Mouse (Mus musculus): ENCODE results near the gene Ybx1. TPM values are rescaled to one million over a fixed set of nuclear protein-coding genes. Genes with fewer than 3 reads are reported as not detected.

The Ybx1 gene
- polyA plus RNA-seq, 1 experiment from 2014 or later: 412 TPM

DNA sequence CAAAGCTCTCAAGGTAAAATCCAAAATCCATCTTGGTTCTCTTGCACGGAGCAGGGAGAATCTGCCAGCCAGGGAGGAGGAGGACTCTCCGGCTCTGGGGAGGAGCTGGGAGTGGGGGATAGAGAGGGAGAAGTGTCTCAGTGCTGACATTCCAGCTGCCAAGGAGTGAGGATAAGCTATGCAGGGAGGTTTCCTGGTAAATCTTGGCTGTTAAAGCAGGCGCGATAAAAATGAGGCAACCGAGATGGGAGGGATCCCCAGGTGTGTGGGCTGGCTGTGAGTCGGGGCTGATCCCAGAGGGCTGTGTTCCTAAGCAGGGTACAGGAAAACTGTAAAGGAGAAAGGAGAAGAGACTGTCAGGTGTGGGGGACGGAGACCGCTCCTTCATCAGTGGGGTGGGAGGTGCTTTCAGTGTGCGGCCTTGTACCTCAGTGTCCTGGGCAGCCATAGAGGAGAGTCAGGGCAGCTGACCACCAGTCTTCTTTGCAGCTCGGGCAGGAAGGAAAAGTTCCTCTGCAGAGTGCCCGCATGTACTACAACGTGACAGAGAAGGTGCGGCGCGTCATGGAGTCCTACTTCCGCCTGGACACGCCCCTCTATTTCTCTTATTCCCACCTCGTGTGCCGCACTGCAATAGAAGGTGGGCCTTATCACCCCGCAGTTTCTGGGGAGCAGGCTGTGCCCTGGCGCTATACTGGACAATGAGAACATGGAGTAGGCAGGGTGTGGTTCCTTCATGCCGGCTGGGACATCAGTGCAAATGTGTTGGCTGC is 49.8 kb downstream of the Ybx1 start:
- H3K27me3 ChIP-seq (replicated peaks; ENCODE audit: insufficient read depth, low read length): no peaks in the 10 kb centered on the region
- no peak for ATAC-seq
- no peak overlapping the region for H3K4me3 ChIP-seq (ENCODE audit: low read depth, low read length)
- H3K9me3 ChIP-seq (ENCODE audit: low read length): no peaks in the 10 kb centered on the region
- DNase-seq (ENCODE audit: low spot score): peak; percentile 45
- no peak overlapping the region for H3K4me2 ChIP-seq (replicated peaks; ENCODE audit: low read depth, low read length)
- H3K4me1 ChIP-seq (ENCODE audit: insufficient read depth, low read depth, low read length): peaks cover 7% of the 10 kb centered on the region
- no peaks in the 10 kb centered on the region for H3K36me3 ChIP-seq (ENCODE audit: insufficient read depth, low read length)
- no peak overlapping the region for H3K9ac ChIP-seq (replicated peaks; ENCODE audit: low read depth)
- H3K27ac ChIP-seq (ENCODE audit: low read length): no peak overlapping the region; the same call in 1 of the 2 replicates
- no peak for TF ChIP-seq EP300 (IDR thresholded peaks at IDR 0.05)
- no peak for TF ChIP-seq CTCF (IDR thresholded peaks at IDR 0.05)
- WGBS: 66% methylated on average over 22 of the region's 22 CpGs

- WGBS: 93% methylated on average over 12 of the region's 12 CpGs
- H3K4me1 ChIP-seq (ENCODE audit: insufficient read depth, low read depth, low read length): no peaks in the 10 kb centered on the region; the same call in none of the 2 replicates
- TF ChIP-seq EP300 (IDR thresholded peaks at IDR 0.05): no peak
- TF ChIP-seq CTCF (IDR thresholded peaks at IDR 0.05): no peak
- ATAC-seq: no peak
- H3K27ac ChIP-seq (ENCODE audit: low read length): no peak overlapping the region
- no peak for DNase-seq (ENCODE audit: low spot score)
- no peak overlapping the region for H3K9ac ChIP-seq (replicated peaks; ENCODE audit: low read depth)
- no peak overlapping the region for H3K4me2 ChIP-seq (replicated peaks; ENCODE audit: low read depth, low read length)
- no peaks in the 10 kb centered on the region for H3K9me3 ChIP-seq (ENCODE audit: low read length)
- H3K4me3 ChIP-seq (ENCODE audit: low read depth, low read length): no peak overlapping the region
- no peaks in the 10 kb centered on the region for H3K36me3 ChIP-seq (ENCODE audit: insufficient read depth, low read length)
- H3K27me3 ChIP-seq (replicated peaks; ENCODE audit: insufficient read depth, low read length): no peaks in the 10 kb centered on the region
Observed at GRCm38 (mm10) chr4:119242571-119242970, 51.8 kb downstream of the Ybx1 start.

GRCm38 (mm10) chr4:119241664-119242063 is 52.7 kb downstream of the Ybx1 start:
- Histone ChIP-seq H3K27ac (ENCODE audit: low read length) (no peak overlapping the region), H3K4me3 (ENCODE audit: low read depth, low read length) (no peak overlapping the region), H3K4me2 (replicated peaks; ENCODE audit: low read depth, low read length) (no peak overlapping the region), H3K9ac (replicated peaks; ENCODE audit: low read depth) (no peak overlapping the region), H3K9me3 (ENCODE audit: low read length) (no peaks in the 10 kb centered on the region), H3K27me3 (replicated peaks; ENCODE audit: insufficient read depth, low read length) (no peaks in the 10 kb centered on the region), H3K4me1 (ENCODE audit: insufficient read depth, low read depth, low read length) (no peaks in the 10 kb centered on the region; the same call in 1 of the 2 replicates), H3K36me3 (ENCODE audit: insufficient read depth, low read length) (no peaks in the 10 kb centered on the region)
- no peak for ATAC-seq
- TF ChIP-seq EP300 (IDR thresholded peaks at IDR 0.05) (no peak), CTCF (IDR thresholded peaks at IDR 0.05) (peak; percentile 65)
- DNase-seq (ENCODE audit: low spot score): no peak
- 85% methylated on average over 14 of the region's 14 CpGs for WGBS

- ATAC-seq: peak; percentile 78
- no peak overlapping the region for H3K27ac ChIP-seq (ENCODE audit: low read length)
- no peak overlapping the region for H3K4me3 ChIP-seq (ENCODE audit: low read depth, low read length)
- peak; percentile 94 for DNase-seq (ENCODE audit: low spot score)
- H3K4me2 ChIP-seq (replicated peaks; ENCODE audit: low read depth, low read length): peak overlapping the region; percentile 36
- whole genome bisulfite sequencing: 37% methylated on average over 12 of the region's 12 CpGs
- no peaks in the 10 kb centered on the region for H3K9me3 ChIP-seq (ENCODE audit: low read length)
- no peak overlapping the region for H3K9ac ChIP-seq (replicated peaks; ENCODE audit: low read depth)
- no peaks in the 10 kb centered on the region for H3K4me1 ChIP-seq (ENCODE audit: insufficient read depth, low read depth, low read length)
- no peaks in the 10 kb centered on the region for H3K27me3 ChIP-seq (replicated peaks; ENCODE audit: insufficient read depth, low read length)
- no peaks in the 10 kb centered on the region for H3K36me3 ChIP-seq (ENCODE audit: insufficient read depth, low read length)
- TF ChIP-seq EP300 (IDR thresholded peaks at IDR 0.05) (no peak), CTCF (IDR thresholded peaks at IDR 0.05) (peak; percentile 90)
Observed at GRCm38 (mm10) chr4:119239181-119239682, 55.2 kb downstream of the Ybx1 start.

- TF ChIP-seq EP300 (IDR thresholded peaks at IDR 0.05) (no peak), CTCF (IDR thresholded peaks at IDR 0.05) (no peak)
- Histone ChIP-seq H3K4me2 (replicated peaks; ENCODE audit: low read depth, low read length) (no peak overlapping the region), H3K27me3 (replicated peaks; ENCODE audit: insufficient read depth, low read length) (no peaks in the 10 kb centered on the region), H3K9me3 (ENCODE audit: low read length) (no peaks in the 10 kb centered on the region), H3K9ac (replicated peaks; ENCODE audit: low read depth) (no peak overlapping the region), H3K27ac (ENCODE audit: low read length) (no peak overlapping the region), H3K36me3 (ENCODE audit: insufficient read depth, low read length) (no peaks in the 10 kb centered on the region), H3K4me3 (ENCODE audit: low read depth, low read length) (no peak overlapping the region), H3K4me1 (ENCODE audit: insufficient read depth, low read depth, low read length) (peaks cover 4% of the 10 kb centered on the region; the same call in 1 of the 2 replicates)
- DNase-seq (ENCODE audit: low spot score): no peak
- no peak for ATAC-seq
- 77% methylated on average over 3 of the region's 3 CpGs for WGBS
Observed at GRCm38 (mm10) chr4:119238661-119239060, 55.7 kb downstream of the Ybx1 start.

GRCm38 (mm10) chr4:119234348-119234747 is 60.1 kb downstream of the Ybx1 start:
- DNase-seq (ENCODE audit: low spot score) (no peak), ATAC-seq (no peak)
- no peaks in the 10 kb centered on the region for H3K36me3 ChIP-seq (ENCODE audit: insufficient read depth, low read length)
- peak overlapping the region; percentile 97; the same call in 1 of the 2 replicates for H3K4me2 ChIP-seq (replicated peaks; ENCODE audit: low read depth, low read length)
- no peaks in the 10 kb centered on the region for H3K27me3 ChIP-seq (replicated peaks; ENCODE audit: insufficient read depth, low read length)
- TF ChIP-seq EP300 (IDR thresholded peaks at IDR 0.05) (no peak), CTCF (IDR thresholded peaks at IDR 0.05) (no peak)
- 78% methylated on average over 3 of the region's 3 CpGs for WGBS
- no peak overlapping the region for H3K9ac ChIP-seq (replicated peaks; ENCODE audit: low read depth)
- no peaks in the 10 kb centered on the region for H3K9me3 ChIP-seq (ENCODE audit: low read length)
- no peak overlapping the region for H3K4me3 ChIP-seq (ENCODE audit: low read depth, low read length)
- H3K4me1 ChIP-seq (ENCODE audit: insufficient read depth, low read depth, low read length): peaks cover 6% of the 10 kb centered on the region; the same call in 1 of the 2 replicates
- H3K27ac ChIP-seq (ENCODE audit: low read length): no peak overlapping the region

Measured in lung, postnatal 0 days (tissue).